Mouse (Mus musculus) bone marrow macrophage, adult 2 months (primary cell): Measurements from ENCODE around the gene Rasgef1c.

Source experiments
- CTCF ChIP-seq: IDR thresholded peaks from 2 replicates; pipeline ENCODE4 v1.5.1; 2012; ENCODE audit warnings: low read depth, mild to moderate bottlenecking, low read length, moderate library complexity
- POLR2A ChIP-seq: IDR thresholded peaks from 2 replicates; pipeline ENCODE4 v1.6.1; 2012; ENCODE audit warnings: mild to moderate bottlenecking, low read depth, low read length, borderline replicate concordance

- TF ChIP-seq POLR2A (no peak), CTCF (no peak)
These were observed 92.9 kb downstream of the Rasgef1c start for GRCm38 (mm10) chr11:49994536-49994935.
